Mouse (Mus musculus) kidney, adult 2 months (tissue): ENCODE data around the gene Rbms2.

ENCODE experiments used
- CTCF ChIP-seq: fragments of 200-500 bp; conservative IDR thresholded peaks from 2 replicates; pipeline ENCODE4 v1.5.1; 2011; ENCODE audit warnings: low read depth, mild to moderate bottlenecking, control low read depth, low read length, moderate library complexity, mixed read lengths; ENCODE audit not compliant: insufficient read depth, insufficient read length
- POLR2A ChIP-seq: fragments of 200-500 bp; IDR thresholded peaks from one replicate; pipeline ENCODE4 v1.6.1; 2011; ENCODE audit warnings: low read depth, low read length, control low read depth

GRCm38 (mm10) chr10:128094340-128094968 lies 85.6 kb downstream of the Rbms2 start:
- peak; percentile 15 for TF ChIP-seq POLR2A
- TF ChIP-seq CTCF: no peak
